Mouse (Mus musculus): Measurements from ENCODE around the gene Zwint. TPM values are rescaled to one million over a fixed set of nuclear protein-coding genes. Genes with fewer than 3 reads are reported as not detected.
A peak's percentile ranks its signal among the peaks of the same experiment; 100 is the strongest.

Zwint gene
- polyA plus RNA-seq, 1 experiment, result 63.8 TPM

- H3K36me3 ChIP-seq (replicated peaks; ENCODE audit: low read length), result peaks cover 86% of the 10 kb centered on the region
- H3K4me1 ChIP-seq, result peaks cover 46% of the 10 kb centered on the region
- no peaks in the 10 kb centered on the region for H3K27me3 ChIP-seq (replicated peaks)
- H3K9me3 ChIP-seq, result no peaks in the 10 kb centered on the region
- H3K4me3 ChIP-seq (replicated peaks), result peak overlapping the region; percentile 53
- TF ChIP-seq FLI1 (IDR thresholded peaks at IDR 0.05; ENCODE audit: low read length), result no peak
- TF ChIP-seq GATA1 (IDR thresholded peaks at IDR 0.05; ENCODE audit: borderline replicate concordance, low read length), result no peak
Observed at GRCm38 (mm10) chr10:72659198-72659597, 4.6 kb downstream of the Zwint start.

- no peak overlapping the region for H3K4me3 ChIP-seq (replicated peaks)
- TF ChIP-seq FLI1 (IDR thresholded peaks at IDR 0.05; ENCODE audit: low read length), result no peak
- no peak for TF ChIP-seq GATA1 (IDR thresholded peaks at IDR 0.05; ENCODE audit: borderline replicate concordance, low read length)
- H3K27me3 ChIP-seq (replicated peaks), result no peaks in the 10 kb centered on the region
- no peaks in the 10 kb centered on the region for H3K9me3 ChIP-seq
- H3K4me1 ChIP-seq, result peaks cover 48% of the 10 kb centered on the region
- peaks cover 97% of the 10 kb centered on the region for H3K36me3 ChIP-seq (replicated peaks; ENCODE audit: low read length)
Observed at GRCm38 (mm10) chr10:72660350-72660749, 5.7 kb downstream of the Zwint start.

GRCm38 (mm10) chr10:72667856-72668255 lies 13.2 kb downstream of the Zwint start:
- Histone ChIP-seq H3K9me3 (no peaks in the 10 kb centered on the region), H3K27me3 (replicated peaks) (no peaks in the 10 kb centered on the region), H3K4me3 (replicated peaks) (no peak overlapping the region), H3K36me3 (replicated peaks; ENCODE audit: low read length) (peaks cover 95% of the 10 kb centered on the region), H3K4me1 (peaks cover 31% of the 10 kb centered on the region)
- TF ChIP-seq FLI1 (IDR thresholded peaks at IDR 0.05; ENCODE audit: low read length) (no peak), GATA1 (IDR thresholded peaks at IDR 0.05; ENCODE audit: borderline replicate concordance, low read length) (no peak)

GRCm38 (mm10) chr10:72669086-72669485 lies 14.4 kb downstream of the Zwint start:
- Histone ChIP-seq H3K27me3 (replicated peaks) (no peaks in the 10 kb centered on the region), H3K36me3 (replicated peaks; ENCODE audit: low read length) (peaks cover 95% of the 10 kb centered on the region), H3K4me1 (peaks cover 33% of the 10 kb centered on the region), H3K9me3 (peaks cover 3% of the 10 kb centered on the region; the same call in 1 of the 2 replicates), H3K4me3 (replicated peaks) (no peak overlapping the region)
- no peak for TF ChIP-seq GATA1 (IDR thresholded peaks at IDR 0.05; ENCODE audit: borderline replicate concordance, low read length)

- Histone ChIP-seq H3K27me3 (replicated peaks) (no peaks in the 10 kb centered on the region), H3K4me3 (replicated peaks) (no peak overlapping the region), H3K4me1 (peaks cover 26% of the 10 kb centered on the region), H3K36me3 (replicated peaks; ENCODE audit: low read length) (peaks cover 39% of the 10 kb centered on the region), H3K9me3 (peaks cover 13% of the 10 kb centered on the region)
- TF ChIP-seq FLI1 (IDR thresholded peaks at IDR 0.05; ENCODE audit: low read length) (no peak), GATA1 (IDR thresholded peaks at IDR 0.05; ENCODE audit: borderline replicate concordance, low read length) (no peak)
Observed at GRCm38 (mm10) chr10:72675971-72676370, 21.3 kb downstream of the Zwint start.

- Histone ChIP-seq H3K4me1 (peaks cover 26% of the 10 kb centered on the region), H3K4me3 (replicated peaks) (no peak overlapping the region), H3K9me3 (peaks cover 13% of the 10 kb centered on the region), H3K36me3 (replicated peaks; ENCODE audit: low read length) (peaks cover 36% of the 10 kb centered on the region), H3K27me3 (replicated peaks) (no peaks in the 10 kb centered on the region)
- TF ChIP-seq FLI1 (IDR thresholded peaks at IDR 0.05; ENCODE audit: low read length), result no peak
- TF ChIP-seq GATA1 (IDR thresholded peaks at IDR 0.05; ENCODE audit: borderline replicate concordance, low read length), result no peak
Observed at GRCm38 (mm10) chr10:72676550-72676949, 21.9 kb downstream of the Zwint start.

- H3K27me3 ChIP-seq (replicated peaks), result no peaks in the 10 kb centered on the region
- peaks cover 24% of the 10 kb centered on the region for H3K4me1 ChIP-seq
- TF ChIP-seq GATA1 (IDR thresholded peaks at IDR 0.05; ENCODE audit: borderline replicate concordance, low read length), result no peak
- no peak overlapping the region for H3K4me3 ChIP-seq (replicated peaks)
- peaks cover 10% of the 10 kb centered on the region for H3K36me3 ChIP-seq (replicated peaks; ENCODE audit: low read length)
- peaks cover 10% of the 10 kb centered on the region for H3K9me3 ChIP-seq
Observed at GRCm38 (mm10) chr10:72679086-72679485, 24.4 kb downstream of the Zwint start.

- Histone ChIP-seq H3K36me3 (replicated peaks; ENCODE audit: low read length) (no peaks in the 10 kb centered on the region), H3K4me1 (no peaks in the 10 kb centered on the region), H3K4me3 (replicated peaks) (no peak overlapping the region), H3K27me3 (replicated peaks) (no peaks in the 10 kb centered on the region), H3K9me3 (peaks cover 13% of the 10 kb centered on the region)
- TF ChIP-seq FLI1 (IDR thresholded peaks at IDR 0.05; ENCODE audit: low read length) (no peak), GATA1 (IDR thresholded peaks at IDR 0.05; ENCODE audit: borderline replicate concordance, low read length) (no peak)
Observed at GRCm38 (mm10) chr10:72701092-72701491, 46.4 kb downstream of the Zwint start.

GRCm38 (mm10) chr10:72713754-72714153 lies 59.1 kb downstream of the Zwint start:
- H3K9me3 ChIP-seq, result peaks cover 15% of the 10 kb centered on the region
- TF ChIP-seq FLI1 (IDR thresholded peaks at IDR 0.05; ENCODE audit: low read length), result no peak
- no peak for TF ChIP-seq GATA1 (IDR thresholded peaks at IDR 0.05; ENCODE audit: borderline replicate concordance, low read length)
- no peaks in the 10 kb centered on the region for H3K4me1 ChIP-seq

More at GRCm38 (mm10) chr10:72713754-72714153, 59.1 kb downstream of the Zwint start:
- no peak overlapping the region for H3K4me3 ChIP-seq (replicated peaks)
- no peaks in the 10 kb centered on the region for H3K27me3 ChIP-seq (replicated peaks)
- H3K36me3 ChIP-seq (replicated peaks; ENCODE audit: low read length), result no peaks in the 10 kb centered on the region

Measured in megakaryocyte, embryonic 14.5 days (primary cell).